Mouse (Mus musculus) left cerebral cortex, postnatal 14 days (tissue): Measurements from ENCODE around the gene Tmem263. TPM values are rescaled to one million over a fixed set of nuclear protein-coding genes. Genes with fewer than 3 reads are reported as not detected.

Experiments used
- DNase-seq, 2 experiments: peaks; one replicate each; pipeline ENCODE4 v3.0.0; 2021 to 2022; ENCODE audit warnings: low spot score in 2 of 2, mixed read lengths in 1 of 2
- intact Hi-C: fragments of 180-260 bp; cut with DNase I; formaldehyde crosslinking; loops from one replicate; pipeline ENCODE4 v1.15.1; 2025
- total RNA-seq, 2 experiments: library from RNA; stranded (reverse); gene quantifications; 2 replicates each; pipeline ENCODE4 v1.2.3; 2021

Gene Tmem263
- total RNA-seq, 2 experiments from 2014 or later, result 33.7 to 37.5 TPM

GRCm38 (mm10) chr10:85165306-85165705 is 62.9 kb downstream of the Tmem263 start:
- DNase-seq, result no peak
- intact Hi-C loops, result no loop called here

Other genes starting within 250 kb of the Tmem263 start
- 10 to 100 TPM; 42.7 to 43.8 TPM for gene Ric8b, start 185.0 kb upstream of the Tmem263 start, total RNA-seq
- gene Fhl4, start 132 bp upstream of the Tmem263 start, total RNA-seq, result under 1 TPM; 0.46 to 0.87 TPM
- 10 to 100 TPM; 14.6 to 14.8 TPM for gene Mterf2, start 25.4 kb downstream of the Tmem263 start, total RNA-seq
- 10 to 100 TPM; 15.0 to 18.6 TPM for gene Cry1, start 82.4 kb downstream of the Tmem263 start, total RNA-seq